Mouse (Mus musculus): ENCODE measurements around the gene Nnat. TPM values are rescaled to one million over a fixed set of nuclear protein-coding genes. Genes with fewer than 3 reads are reported as not detected.
A peak's percentile ranks its signal among the peaks of the same experiment; 100 is the strongest.

Gene Nnat
- polyA plus RNA-seq, 1 experiment from 2014 or later, result 993 TPM

GRCm38 (mm10) chr2:157536476-157537081 lies 23.3 kb upstream of the Nnat start:
- 23% methylated on average over 7 of the region's 7 CpGs for WGBS
- no peaks in the 10 kb centered on the region for H3K9me3 ChIP-seq
- H3K4me1 ChIP-seq, result peaks cover 70% of the 10 kb centered on the region
- no peak for ATAC-seq (ENCODE audit: low FRiP score, low read depth)
- H3K27ac ChIP-seq, result no peak overlapping the region
- no peak overlapping the region for H3K4me3 ChIP-seq
- H3K4me2 ChIP-seq (replicated peaks), result no peak overlapping the region; the same call in 1 of the 2 replicates
- H3K36me3 ChIP-seq, result no peaks in the 10 kb centered on the region; the same call in 1 of the 2 replicates
- no peaks in the 10 kb centered on the region for H3K27me3 ChIP-seq
- 0 out of 2 replicates have a peak overlapping the region, but pooled peaks have one; percentile 5 for H3K9ac ChIP-seq

- H3K36me3 ChIP-seq, result peaks cover 2% of the 10 kb centered on the region
- H3K4me2 ChIP-seq (replicated peaks), result no peak overlapping the region; the same call in 1 of the 2 replicates
- H3K9me3 ChIP-seq, result no peaks in the 10 kb centered on the region
- whole genome bisulfite sequencing, result 19% methylated on average over 7 of the region's 7 CpGs
- H3K27me3 ChIP-seq, result no peaks in the 10 kb centered on the region
- H3K9ac ChIP-seq, result no peak overlapping the region
- H3K27ac ChIP-seq, result no peak overlapping the region; the same call in 1 of the 2 replicates
- no peak overlapping the region for H3K4me3 ChIP-seq
- H3K4me1 ChIP-seq, result peaks cover 70% of the 10 kb centered on the region
- no peak for ATAC-seq (ENCODE audit: low FRiP score, low read depth)
Observed at GRCm38 (mm10) chr2:157537118-157537517, 22.8 kb upstream of the Nnat start.

GRCm38 (mm10) chr2:157540073-157540952 lies 19.6 kb upstream of the Nnat start:
- Histone ChIP-seq H3K27me3 (no peaks in the 10 kb centered on the region), H3K4me3 (no peak overlapping the region), H3K4me2 (replicated peaks) (peak overlapping the region; percentile 25), H3K27ac (peak overlapping the region; percentile 28; the same call in 1 of the 2 replicates), H3K36me3 (peaks cover 13% of the 10 kb centered on the region), H3K9me3 (no peaks in the 10 kb centered on the region), H3K9ac (peak overlapping the region; percentile 13; the same call in 1 of the 2 replicates), H3K4me1 (peaks cover 64% of the 10 kb centered on the region)
- 66% methylated on average over 24 of the region's 24 CpGs for WGBS
- peak; percentile 64; the same call in 1 of the 2 replicates for ATAC-seq (ENCODE audit: low FRiP score, low read depth)

- H3K4me2 ChIP-seq (replicated peaks), result peak overlapping the region; percentile 25; the same call in 1 of the 2 replicates
- H3K9me3 ChIP-seq, result no peaks in the 10 kb centered on the region
- no peak overlapping the region for H3K27ac ChIP-seq
- no peak overlapping the region for H3K9ac ChIP-seq
- 31% methylated on average over 9 of the region's 9 CpGs for WGBS
- H3K36me3 ChIP-seq, result peaks cover 13% of the 10 kb centered on the region
- no peaks in the 10 kb centered on the region for H3K27me3 ChIP-seq
- no peak overlapping the region for H3K4me3 ChIP-seq
- H3K4me1 ChIP-seq, result peaks cover 71% of the 10 kb centered on the region
- ATAC-seq (ENCODE audit: low FRiP score, low read depth), result no peak
Observed at GRCm38 (mm10) chr2:157540953-157541569, 18.8 kb upstream of the Nnat start.

GRCm38 (mm10) chr2:157541631-157542030 lies 18.2 kb upstream of the Nnat start:
- peaks cover 72% of the 10 kb centered on the region for H3K4me1 ChIP-seq

GRCm38 (mm10) chr2:157542415-157542814 lies 17.5 kb upstream of the Nnat start:
- Histone ChIP-seq H3K4me2 (replicated peaks) (no peak overlapping the region), H3K27me3 (no peaks in the 10 kb centered on the region), H3K9me3 (no peaks in the 10 kb centered on the region), H3K36me3 (peaks cover 21% of the 10 kb centered on the region), H3K9ac (no peak overlapping the region), H3K4me3 (no peak overlapping the region), H3K4me1 (peaks cover 66% of the 10 kb centered on the region), H3K27ac (no peak overlapping the region)
- ATAC-seq (ENCODE audit: low FRiP score, low read depth), result no peak
- 64% methylated on average over 4 of the region's 4 CpGs for WGBS

More at GRCm38 (mm10) chr2:157541631-157542030, 18.2 kb upstream of the Nnat start:
- WGBS, result 66% methylated on average over 8 of the region's 8 CpGs
- no peak for ATAC-seq (ENCODE audit: low FRiP score, low read depth)
- Histone ChIP-seq H3K4me2 (replicated peaks) (no peak overlapping the region), H3K27ac (no peak overlapping the region), H3K4me3 (no peak overlapping the region), H3K36me3 (peaks cover 14% of the 10 kb centered on the region), H3K9me3 (no peaks in the 10 kb centered on the region), H3K9ac (no peak overlapping the region), H3K27me3 (no peaks in the 10 kb centered on the region)

GRCm38 (mm10) chr2:157544333-157544888 lies 15.5 kb upstream of the Nnat start:
- Histone ChIP-seq H3K27me3 (no peaks in the 10 kb centered on the region), H3K36me3 (peaks cover 36% of the 10 kb centered on the region), H3K4me1 (peaks cover 56% of the 10 kb centered on the region), H3K9ac (no peak overlapping the region), H3K4me2 (replicated peaks) (no peak overlapping the region), H3K27ac (no peak overlapping the region), H3K9me3 (no peaks in the 10 kb centered on the region), H3K4me3 (no peak overlapping the region)
- 53% methylated on average over 9 of the region's 9 CpGs for WGBS
- no peak for ATAC-seq (ENCODE audit: low FRiP score, low read depth)

GRCm38 (mm10) chr2:157546686-157547085 lies 13.2 kb upstream of the Nnat start:
- Histone ChIP-seq H3K4me1 (peaks cover 39% of the 10 kb centered on the region), H3K27ac (no peak overlapping the region)

GRCm38 (mm10) chr2:157550292-157550691 lies 9.6 kb upstream of the Nnat start:
- no peak overlapping the region for H3K4me3 ChIP-seq
- 86% methylated on average over 4 of the region's 4 CpGs for WGBS
- H3K9me3 ChIP-seq, result no peaks in the 10 kb centered on the region
- no peak for ATAC-seq (ENCODE audit: low FRiP score, low read depth)
- no peak overlapping the region for H3K4me2 ChIP-seq (replicated peaks)
- H3K4me1 ChIP-seq, result peaks cover 60% of the 10 kb centered on the region
- no peak overlapping the region for H3K9ac ChIP-seq
- H3K27me3 ChIP-seq, result no peaks in the 10 kb centered on the region
- H3K36me3 ChIP-seq, result peaks cover 23% of the 10 kb centered on the region
- no peak overlapping the region for H3K27ac ChIP-seq

More at GRCm38 (mm10) chr2:157546686-157547085, 13.2 kb upstream of the Nnat start:
- no peaks in the 10 kb centered on the region for H3K27me3 ChIP-seq
- ATAC-seq (ENCODE audit: low FRiP score, low read depth), result no peak
- H3K9ac ChIP-seq, result no peak overlapping the region
- peaks cover 36% of the 10 kb centered on the region for H3K36me3 ChIP-seq
- no peaks in the 10 kb centered on the region for H3K9me3 ChIP-seq
- H3K4me2 ChIP-seq (replicated peaks), result no peak overlapping the region
- H3K4me3 ChIP-seq, result no peak overlapping the region

- 67% methylated on average over 10 of the region's 10 CpGs for WGBS
- Histone ChIP-seq H3K4me2 (replicated peaks) (no peak overlapping the region), H3K27ac (peak overlapping the region; percentile 23; the same call in 1 of the 2 replicates), H3K27me3 (no peaks in the 10 kb centered on the region), H3K9ac (no peak overlapping the region), H3K9me3 (peaks cover 6% of the 10 kb centered on the region), H3K36me3 (peaks cover 26% of the 10 kb centered on the region), H3K4me1 (peaks cover 65% of the 10 kb centered on the region), H3K4me3 (no peak overlapping the region)
- ATAC-seq (ENCODE audit: low FRiP score, low read depth), result no peak
Observed at GRCm38 (mm10) chr2:157552158-157552886, 7.6 kb upstream of the Nnat start.

GRCm38 (mm10) chr2:157556074-157556698 lies 3.7 kb upstream of the Nnat start:
- H3K27me3 ChIP-seq, result no peaks in the 10 kb centered on the region
- peak; percentile 84 for ATAC-seq (ENCODE audit: low FRiP score, low read depth)
- no peak overlapping the region for H3K4me3 ChIP-seq
- peak overlapping the region; percentile 83 for H3K27ac ChIP-seq
- WGBS, result 16% methylated on average over 5 of the region's 5 CpGs
- peaks cover 41% of the 10 kb centered on the region for H3K9me3 ChIP-seq
- H3K36me3 ChIP-seq, result peaks cover 42% of the 10 kb centered on the region
- no peak overlapping the region for H3K9ac ChIP-seq
- H3K4me2 ChIP-seq (replicated peaks), result peak overlapping the region; percentile 46
- peaks cover 81% of the 10 kb centered on the region for H3K4me1 ChIP-seq
